Mouse (Mus musculus) heart, adult 9 months (tissue): ENCODE measurements around the gene Pigo.
A peak's percentile ranks its signal among the peaks of the same experiment; 100 is the strongest.

Experiments used
- DNase-seq, 2 experiments: peaks; one replicate each; pipeline ENCODE4 v3.0.0; 2022; ENCODE audit warnings: low spot score in 2 of 2

The Pigo gene

DNA sequence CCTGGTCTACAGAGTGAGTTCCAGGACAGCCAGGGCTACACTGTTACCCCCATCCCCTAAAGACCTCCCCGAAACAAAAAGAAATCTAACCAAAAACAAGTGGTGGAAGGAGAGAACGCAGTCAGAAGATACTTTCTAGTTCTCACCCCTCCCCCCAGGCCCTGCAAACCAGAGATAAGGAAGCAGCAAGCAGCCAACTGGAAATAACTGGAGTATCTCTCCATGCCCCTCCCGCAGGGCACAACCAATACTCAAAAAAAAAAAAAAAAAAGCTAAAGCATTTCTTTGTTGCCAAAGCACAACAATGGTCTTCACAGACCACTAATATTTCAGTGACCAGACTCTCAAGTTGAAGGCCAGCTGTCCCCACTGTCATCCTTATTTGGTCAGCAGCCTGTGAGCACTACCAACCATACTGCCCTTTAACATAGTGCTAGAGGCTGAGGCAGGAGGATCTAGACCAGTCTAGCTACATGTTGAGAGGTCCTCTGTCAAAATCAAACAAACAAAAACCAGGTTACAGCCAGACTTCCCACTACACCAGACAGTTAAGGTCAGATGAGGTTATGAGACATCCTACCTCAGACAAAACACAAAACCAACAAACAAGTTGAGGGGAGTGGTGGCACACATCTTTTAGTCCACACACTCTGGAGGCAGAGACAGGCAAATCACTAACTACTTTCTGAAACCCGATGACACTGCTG is 12.4 kb upstream of the Pigo start:
- no peak for DNase-seq

DNA sequence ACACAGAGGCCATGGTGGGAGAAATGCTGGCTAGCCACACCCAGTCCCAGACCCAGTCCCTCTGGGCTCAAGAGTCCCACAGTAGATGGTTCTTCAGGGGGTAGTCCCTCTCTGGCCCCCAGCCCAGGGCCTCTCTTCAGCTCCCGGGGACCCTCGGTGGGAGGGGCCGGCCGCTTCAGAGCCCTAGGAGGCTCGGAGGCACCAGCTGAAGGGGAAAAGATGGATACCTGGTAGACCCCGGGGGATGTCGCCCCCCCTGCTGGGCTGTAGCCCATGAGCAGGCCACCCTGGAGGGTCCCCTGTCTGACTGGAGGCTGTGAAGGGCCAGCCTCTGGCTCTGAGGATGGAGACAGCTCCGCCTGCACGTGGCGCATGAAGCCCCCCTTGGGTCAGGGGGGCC is 10.7 kb upstream of the Pigo start:
- no peak for DNase-seq

DNA sequence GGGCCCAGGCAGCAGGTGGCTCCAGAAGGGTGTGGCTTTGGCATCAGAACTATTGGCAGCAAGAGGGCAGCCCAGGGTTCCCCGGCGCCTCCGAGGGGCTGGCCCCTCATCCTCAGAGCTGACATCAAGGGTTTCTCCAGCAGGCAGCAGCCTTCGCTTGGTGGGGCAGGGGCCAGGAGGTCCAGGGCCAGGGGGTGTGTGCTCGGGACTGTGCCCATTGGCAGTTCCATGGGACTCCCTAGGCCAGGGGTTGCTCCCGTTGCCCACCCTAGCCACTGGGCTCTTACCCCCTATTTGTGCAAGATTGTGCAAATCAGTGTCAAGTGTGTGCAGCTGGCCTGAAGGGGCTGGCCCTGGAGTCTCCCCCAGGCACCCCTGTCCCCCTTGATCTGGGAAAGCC is 10.2 kb upstream of the Pigo start:
- DNase-seq: no peak

DNA sequence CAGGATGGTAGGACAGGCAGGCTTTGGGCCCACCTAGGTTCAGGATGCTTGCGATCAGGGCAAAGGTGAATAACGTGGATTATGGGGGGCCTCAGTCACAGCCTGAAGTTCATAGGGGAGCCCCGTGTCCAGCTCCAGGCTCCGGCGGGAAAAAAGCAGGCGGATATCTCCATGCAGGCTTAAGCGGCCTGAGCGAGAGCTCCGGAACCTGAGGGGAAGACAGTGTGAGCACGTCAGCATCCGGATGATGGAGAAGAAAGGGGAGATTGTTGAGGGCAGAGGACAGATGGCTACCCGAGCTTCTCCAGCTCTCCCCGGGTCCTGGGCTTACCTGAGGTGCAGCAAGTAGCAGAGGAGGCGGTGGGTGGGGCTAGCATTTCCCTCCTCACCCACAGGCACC is 7.9 kb upstream of the Pigo start:
- DNase-seq: no peak

DNA sequence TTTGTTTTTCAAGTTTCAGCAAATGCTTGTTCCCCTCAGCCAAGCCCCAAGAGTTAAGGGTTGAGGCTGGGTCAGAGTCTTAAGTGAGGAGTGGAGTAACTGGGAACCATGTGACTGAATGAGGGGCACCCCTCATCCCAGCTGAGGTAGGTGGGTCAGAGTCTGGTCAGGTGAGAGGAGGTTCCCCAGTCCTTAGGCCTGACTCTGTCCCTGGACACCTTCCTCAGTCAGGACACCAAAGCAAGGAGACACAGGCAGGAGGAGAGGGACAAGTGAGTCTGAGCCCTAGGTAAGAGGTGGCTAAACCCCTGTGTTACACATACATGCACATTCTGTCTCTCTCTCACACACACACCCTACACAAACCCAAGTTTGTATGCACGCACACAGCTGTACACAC is 6.9 kb upstream of the Pigo start:
- no peak for DNase-seq

DNA sequence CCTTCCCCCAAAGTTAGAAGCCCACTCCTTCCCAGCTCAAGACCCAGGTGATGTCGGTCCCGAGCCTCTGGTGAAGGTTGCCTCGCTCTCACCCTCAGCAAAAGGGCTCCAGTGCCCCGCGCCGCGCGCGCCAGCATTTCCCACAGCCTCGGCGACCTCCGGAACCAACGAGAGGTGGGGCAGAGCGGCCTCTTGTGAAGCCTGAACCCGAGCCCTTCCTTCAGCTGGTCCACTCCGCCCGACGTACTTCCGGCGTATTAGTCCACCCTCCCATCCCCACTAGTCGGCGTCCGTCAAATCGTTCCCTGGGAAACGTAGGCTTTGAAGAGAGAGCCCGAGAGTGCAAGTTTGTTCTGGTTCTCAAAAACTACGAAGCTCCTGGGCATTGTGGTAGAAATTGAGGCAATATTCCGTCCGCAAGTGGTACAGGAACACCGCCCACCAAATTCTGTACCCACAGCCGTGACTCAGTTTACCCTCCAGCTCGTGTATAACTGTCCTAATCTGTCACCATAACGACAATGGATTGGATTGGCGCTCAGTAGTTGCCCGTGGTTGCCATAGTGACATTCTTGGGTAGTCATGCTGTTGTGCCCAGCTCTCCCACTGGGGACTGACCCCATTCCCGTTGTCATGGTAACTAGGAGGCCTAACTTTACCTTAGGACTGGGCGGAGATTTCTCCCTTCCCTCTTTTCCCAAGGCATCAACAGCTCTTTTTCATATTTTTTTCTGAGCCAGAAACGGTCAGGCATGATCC is 5.8 kb upstream of the Pigo start, which contains the start of gene Stoml2:
Gene Stoml2, minus strand, starts transcription at position 474 of the 759 bp plus-strand sequence.
- DNase-seq: peak; percentile 92 to 93

DNA sequence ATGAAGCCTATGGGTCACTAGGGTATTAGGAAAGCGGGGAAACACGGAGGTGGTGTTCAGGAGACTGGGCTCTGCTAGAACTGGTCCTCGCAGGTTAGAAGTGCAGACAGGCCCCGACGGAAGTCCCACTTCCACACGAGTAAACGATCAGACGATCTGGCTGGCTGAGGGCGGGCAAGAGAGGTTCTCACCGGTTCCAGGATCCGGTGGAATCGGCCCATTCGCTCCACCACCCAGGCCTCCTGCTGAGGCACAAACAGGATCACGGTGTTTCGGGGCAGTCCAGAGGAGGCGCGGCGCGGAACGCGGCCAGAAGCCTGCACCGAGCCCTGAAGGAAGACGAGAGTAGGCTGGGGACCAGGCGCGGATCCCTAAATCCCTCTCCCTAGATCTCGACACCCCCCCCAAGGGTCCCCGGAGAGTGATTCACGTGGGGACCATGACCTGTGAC is 5.2 kb upstream of the Pigo start:
- no peak for DNase-seq

DNA sequence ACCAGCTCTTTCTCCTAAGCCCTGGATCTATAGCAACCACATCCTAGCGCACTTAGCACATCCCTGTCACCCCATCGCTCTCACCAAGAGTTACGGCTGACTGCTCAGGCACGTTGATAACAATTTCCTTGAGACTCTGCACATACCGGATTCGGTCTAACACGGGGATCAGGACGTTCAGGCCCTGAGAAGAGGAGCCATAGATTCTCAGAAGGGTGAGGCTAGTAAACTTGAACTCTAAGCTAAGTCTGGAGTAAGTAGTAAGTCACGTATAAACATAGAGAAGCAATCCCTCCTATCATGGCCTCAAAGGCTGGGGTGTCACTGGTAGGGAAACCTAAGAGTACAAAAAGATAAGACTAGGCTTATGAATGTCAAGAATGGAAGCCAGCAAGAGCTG is 4.7 kb upstream of the Pigo start:
- DNase-seq: no peak

DNA sequence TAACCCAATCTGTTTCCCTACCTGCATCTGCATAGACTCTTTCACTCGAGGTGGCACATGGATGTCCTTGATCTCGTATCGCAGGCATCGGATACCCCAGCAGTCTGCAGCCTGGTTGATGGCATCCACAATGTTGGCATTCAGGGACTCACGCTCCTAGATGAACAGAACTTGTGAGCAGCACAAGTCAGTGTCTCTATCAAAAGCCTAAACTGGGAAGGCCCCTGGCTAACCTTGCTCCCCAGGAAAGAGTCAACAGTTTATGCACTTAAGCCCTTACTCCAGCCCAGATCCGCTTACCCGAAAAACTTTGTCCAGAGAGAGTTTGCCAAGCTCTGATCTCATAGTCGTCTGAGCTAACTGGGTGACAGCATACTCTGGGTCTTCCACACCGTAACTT is 4.1 kb upstream of the Pigo start:
- DNase-seq: no peak

DNA sequence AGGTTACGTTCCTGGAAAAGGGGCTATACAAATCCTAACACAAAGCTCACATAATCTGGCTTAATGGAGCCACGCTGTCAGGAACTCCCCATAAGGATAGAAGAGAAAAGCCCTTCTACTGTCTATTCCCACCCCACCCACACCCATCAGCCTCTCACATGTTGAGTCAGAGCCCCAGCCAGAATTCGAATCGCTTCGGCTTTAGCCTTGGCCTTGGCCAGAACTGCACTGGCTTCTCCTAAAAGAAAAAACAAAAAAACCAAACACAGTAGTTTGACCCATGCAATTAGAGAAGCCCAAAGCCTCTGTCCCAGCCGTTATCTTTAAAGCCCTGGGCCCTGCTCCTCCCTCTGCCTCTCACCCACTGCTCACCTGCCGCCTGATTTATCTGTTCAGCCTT is 3.5 kb upstream of the Pigo start:
- DNase-seq: no peak

DNA sequence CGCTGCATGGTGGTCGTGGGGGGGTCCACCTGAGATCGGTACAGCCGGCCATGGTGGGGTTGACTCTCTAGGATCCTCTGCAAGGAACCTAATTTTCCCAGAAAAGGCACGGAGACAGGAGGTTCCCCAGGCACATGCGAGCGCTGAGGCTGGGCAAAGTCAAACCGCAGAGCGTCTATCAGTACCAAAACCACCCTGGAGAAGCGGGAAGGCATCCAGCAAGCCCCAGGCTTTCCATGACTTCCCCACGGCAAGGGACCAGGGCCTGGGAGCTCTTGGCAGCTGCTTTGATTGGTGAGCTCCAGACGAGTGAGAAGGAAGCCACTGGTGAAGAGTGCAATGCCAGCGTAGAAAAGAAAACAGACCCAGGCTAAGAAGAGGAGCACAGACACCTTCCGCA is 946 bp downstream of the Pigo start:
- DNase-seq: no peak

DNA sequence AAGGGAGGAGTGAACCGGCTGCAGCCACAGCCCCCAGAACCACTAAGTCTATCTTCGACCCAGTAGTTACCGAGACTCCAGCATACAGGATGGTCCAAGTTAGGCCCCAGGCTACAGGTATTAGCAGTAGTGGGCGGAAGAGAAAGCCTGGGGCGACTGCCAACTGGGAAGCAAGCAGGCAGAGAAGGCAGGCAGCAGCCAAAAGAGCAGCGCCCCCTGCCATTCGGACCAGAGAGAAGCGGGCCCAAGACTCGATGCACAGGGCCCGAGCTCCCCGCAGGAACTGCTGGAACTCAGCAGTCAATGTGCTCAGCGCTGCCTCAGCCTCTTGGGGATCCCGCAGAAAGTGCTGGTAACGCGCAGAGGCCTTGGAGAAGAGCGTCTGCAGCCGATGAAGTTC is 4.3 kb downstream of the Pigo start:
- DNase-seq: no peak

DNA sequence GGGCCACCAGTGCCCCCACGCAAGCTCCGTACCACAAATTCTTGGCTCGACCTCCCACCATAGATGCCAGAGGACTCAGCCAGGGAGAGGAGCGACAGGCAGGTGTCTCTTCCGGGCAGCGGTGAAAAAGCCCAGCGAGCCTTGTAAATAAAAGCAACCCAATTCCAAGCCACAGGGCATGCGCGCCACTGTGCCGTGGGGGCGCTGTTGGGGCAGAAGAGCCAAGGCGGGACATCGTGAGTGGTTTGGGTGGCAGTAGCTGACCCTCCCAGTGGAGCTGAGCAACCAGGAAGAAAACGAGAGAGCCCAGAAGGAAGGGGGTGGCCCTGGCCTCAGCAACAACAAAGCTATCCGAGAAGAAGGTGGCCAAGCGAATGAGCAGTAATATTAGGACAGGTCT is 4.7 kb downstream of the Pigo start:
- no peak for DNase-seq

DNA sequence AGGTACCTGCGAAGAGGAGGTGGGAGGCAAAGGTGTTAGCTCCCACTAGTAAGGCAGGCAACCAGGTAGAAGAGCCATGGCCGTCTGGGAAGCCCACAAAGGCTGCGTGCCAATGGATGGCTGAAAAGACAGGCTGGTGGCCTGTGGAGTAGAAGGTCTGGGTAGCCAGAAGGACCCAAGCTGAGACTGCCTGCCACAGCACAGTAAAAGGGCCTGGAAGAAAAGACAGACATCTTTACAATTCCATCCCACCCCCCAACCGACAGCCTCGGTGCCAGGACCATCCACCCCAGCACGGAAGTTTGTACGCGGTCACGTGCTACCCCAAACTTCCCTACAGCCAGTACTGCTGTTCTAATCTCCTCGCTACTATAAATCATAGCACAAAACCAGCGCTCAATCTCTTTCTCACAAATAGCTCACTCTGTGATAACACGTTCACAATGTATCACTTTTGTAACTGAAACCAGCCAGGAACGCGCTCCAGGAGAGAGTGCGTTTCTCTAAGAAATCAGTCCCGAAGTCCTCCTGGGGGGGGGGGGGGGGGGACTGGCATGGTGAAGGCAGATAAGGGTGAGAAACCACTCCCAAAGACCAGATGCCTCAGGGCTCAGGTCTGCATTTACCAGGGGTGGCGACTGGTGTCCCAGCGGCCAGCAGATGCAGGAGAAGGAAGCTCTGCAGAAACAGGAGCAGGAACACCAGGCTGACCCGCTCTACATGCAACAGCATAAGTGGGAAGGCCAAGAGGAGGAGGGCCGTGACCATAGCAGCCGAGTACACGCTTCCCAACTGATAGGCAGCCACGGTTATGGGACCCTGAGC is 5.8 kb downstream of the Pigo start:
- DNase-seq: no peak

DNA sequence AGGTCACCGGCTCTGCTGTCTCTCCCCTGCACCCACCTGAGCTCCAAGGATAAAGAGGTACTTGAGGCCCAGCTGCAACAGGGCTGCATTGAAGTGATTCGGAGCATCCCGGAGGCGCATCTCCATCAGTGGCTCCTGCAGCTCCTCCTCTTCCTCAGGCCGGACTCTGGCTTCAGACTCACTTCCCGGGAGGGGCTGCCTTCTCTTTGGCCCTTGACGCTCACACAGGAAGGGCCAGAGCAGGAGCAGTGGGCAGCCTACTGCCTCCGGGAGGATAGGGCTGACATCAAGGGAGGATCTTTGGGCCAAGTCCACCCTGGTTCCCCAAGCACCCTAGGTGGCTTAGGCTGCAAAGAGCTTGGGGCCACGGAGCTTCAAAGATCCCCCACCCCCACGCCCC is 6.4 kb downstream of the Pigo start:
- peak in 1 of 2 experiments; percentile 41 for DNase-seq

DNA sequence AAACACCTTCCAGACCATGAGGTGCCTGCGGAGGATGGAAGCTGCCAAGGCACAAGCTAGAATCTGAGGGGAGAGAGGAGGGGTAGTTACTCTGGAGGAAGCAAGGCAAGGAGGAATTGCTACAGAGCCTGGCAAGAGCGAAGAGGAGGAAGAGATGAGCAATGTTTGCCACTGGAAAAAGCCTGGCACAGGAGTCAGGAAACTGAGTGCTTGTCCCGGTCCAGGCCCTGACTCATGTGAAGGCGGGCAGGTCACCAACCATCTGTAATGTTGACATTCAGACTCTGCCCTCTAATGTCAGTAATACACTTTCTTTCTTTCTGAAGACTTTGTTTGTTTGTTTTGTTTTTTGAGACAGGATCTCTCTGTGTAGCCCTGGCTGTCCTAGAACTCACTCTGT is 7.5 kb downstream of the Pigo start:
- no peak for DNase-seq

DNA sequence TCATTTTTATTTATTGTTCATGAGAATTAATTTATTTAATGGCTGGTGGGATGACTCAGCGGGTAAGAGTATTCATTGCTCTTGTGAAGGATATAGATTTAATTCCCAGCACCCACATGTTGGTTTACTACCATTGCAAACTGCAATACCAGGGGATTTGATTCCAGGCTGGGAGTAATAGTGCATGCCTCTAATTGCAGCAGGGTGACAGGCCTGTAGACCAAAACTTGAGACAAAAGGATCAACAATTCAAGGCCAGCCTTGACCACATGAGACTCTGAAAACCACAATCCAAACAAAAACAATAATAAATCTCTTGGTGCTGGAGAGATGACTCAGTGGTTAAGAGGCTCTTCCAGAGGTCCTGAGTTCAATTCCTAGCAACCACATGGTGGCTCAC is 13.5 kb downstream of the Pigo start:
- no peak for DNase-seq

DNA sequence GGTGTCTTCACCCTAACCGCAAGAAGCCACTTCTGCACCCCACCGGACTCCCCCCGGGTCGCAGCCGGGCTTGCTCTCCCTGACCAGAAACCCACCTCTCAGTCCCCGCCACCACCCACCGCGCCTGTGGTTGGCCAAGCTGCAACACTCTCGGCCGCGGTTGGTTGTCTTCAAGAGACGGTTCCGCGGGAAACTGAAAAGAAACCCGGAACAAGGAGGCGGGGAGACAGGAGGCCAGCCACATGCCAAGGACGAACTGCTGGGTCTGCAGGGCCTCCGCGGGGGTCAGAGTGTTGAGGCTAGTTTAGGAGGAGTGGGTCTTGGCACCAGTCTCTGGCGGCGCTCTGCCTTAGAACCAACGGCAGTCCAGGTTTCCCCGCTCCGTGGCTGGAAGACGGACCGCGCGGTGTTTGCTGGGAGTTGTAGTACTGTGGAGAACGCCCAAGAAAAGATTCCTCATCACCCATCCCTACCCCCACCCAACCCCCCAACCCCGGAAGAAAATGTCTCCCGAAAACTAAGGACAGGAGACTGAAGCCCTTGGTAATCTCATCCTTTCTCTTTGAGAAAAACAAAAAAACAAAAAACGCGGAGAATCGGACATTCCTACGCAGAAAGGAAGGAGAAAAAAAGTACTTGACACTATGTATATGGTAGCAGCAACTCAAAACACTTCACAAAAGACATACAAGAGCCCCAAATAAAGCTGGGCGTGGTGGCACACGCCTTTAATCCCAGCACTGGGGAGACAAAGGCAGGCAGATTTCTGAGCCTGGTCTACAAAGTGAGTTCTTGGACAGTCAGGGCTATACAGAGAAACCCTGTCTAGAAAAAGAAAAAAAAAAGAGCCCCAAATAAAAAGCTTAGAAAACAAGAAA is 15.2 kb downstream of the Pigo start, which contains the start of gene Fancg:
Gene Fancg, minus strand, starts transcription at position 346 of the 878 bp plus-strand sequence.
- peak; percentile 86 to 87 for DNase-seq

DNA sequence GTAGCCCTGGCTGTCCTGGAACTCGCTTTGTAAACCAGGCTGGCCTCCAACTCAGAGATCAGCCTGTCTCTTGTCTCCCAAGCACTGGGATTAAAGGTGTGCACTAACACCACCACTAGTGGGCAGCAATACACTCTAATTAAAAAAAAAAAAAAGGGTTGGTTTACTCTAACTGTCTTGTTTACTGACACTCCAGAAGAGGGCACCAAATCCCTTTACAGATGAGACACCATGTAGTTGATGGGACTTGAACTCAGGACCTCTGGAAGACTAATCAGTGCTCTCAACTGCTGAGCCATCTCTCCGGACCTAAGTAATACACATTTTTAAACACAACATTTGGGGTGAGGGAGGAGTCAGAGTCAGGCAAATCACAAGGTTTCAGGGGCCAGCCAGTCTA is 19.9 kb downstream of the Pigo start:
- peak in 1 of 2 experiments; percentile 37 for DNase-seq

DNA sequence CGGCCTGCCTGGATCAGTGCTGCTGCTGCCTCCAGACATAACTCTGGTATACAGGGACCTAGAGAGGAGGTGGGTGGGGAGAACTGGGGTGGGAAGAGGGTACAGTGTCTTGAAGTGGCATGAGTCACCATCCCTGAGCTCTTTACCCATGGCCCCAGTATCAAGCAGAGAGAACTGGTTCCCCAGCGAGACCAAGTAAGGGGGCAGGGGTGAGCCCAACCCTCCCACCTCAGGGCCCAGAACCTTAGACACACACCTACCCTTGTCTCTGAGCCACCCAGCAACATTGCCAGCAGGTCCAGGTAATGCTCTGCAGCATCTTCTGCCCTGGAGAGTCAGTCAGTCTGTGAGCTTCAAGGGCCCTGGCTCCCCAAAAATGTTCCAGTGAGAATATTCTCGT is 20.7 kb downstream of the Pigo start:
- no peak for DNase-seq

DNA sequence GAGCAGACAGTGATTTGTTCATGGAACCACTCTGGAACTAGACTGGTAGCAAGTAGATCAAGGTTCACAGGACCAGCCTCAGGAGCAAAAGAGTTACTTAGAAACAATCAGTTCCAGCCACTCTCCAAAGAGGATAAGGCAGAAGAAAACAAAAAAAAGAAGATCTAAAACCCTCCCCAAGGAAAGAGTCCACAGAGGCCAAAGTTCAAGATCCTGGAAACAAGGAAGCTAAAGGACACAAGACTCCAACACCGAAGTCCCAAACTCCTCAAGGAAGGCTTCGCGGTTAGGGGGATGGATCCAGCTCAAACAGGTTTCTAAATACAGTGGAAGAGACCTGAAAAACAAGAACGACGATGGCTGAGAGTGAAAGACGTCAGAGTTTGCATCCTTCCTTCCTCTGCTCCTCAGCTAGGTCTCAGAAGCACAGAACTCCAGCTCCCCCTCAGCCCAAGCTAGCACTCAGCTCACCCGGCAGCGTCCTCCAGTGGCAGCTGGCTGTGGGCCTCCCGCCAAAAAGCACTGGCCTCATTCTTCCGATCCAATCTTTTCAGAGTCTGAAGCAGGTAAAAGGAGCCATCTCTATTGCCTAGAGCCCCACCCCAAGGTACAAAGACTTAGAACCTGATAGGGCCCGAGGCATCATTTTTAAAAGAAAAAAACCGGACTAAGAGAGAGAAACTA is 22.7 kb downstream of the Pigo start:
- DNase-seq: no peak
